Mouse (Mus musculus) gastrocnemius, postnatal 25 days (tissue): Measurements from ENCODE around the gene Lekr1. TPM values are rescaled to one million over a fixed set of nuclear protein-coding genes. Genes with fewer than 3 reads are reported as not detected.

Experiments
- DNase-seq: peaks from one replicate; pipeline ENCODE4 v3.0.0; 2022
- total RNA-seq, 2 experiments: library from RNA; stranded (reverse); gene quantifications; 1 replicate in 1 of 2; 2 replicates in 1 of 2; pipeline ENCODE4 v1.2.3; 2021

Gene Lekr1
- total RNA-seq, 2 experiments from 2014 or later: 0.64 to 0.80 TPM

GRCm38 (mm10) chr3:65656902-65657660 is 8.9 kb upstream of the Lekr1 start:
- DNase-seq: no peak

DNA sequence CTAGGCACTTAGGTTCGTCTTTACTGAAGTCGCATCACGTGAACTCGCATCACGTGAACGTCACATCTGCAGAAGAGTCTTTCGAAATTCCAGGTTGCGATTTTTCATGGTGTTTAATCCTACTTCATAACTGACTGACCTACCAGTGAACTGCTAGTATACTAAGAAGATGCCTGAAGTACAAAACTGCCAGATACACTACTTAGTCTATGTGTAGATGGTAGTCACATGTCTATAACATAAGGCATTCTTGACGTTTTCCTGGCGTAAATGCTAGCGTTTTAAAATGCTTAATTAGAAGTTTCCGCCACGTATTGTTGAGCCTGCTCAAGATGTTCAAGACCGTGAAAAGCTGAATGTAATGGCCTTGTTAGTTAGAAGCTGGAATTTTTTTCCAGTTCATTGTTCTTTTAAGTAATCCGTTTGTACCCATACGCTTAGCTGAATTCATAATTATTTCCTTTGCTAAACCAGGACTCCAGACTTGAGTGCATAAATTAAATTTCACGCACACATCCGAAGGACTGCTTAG is 7.9 kb upstream of the Lekr1 start:
- DNase-seq: no peak

DNA sequence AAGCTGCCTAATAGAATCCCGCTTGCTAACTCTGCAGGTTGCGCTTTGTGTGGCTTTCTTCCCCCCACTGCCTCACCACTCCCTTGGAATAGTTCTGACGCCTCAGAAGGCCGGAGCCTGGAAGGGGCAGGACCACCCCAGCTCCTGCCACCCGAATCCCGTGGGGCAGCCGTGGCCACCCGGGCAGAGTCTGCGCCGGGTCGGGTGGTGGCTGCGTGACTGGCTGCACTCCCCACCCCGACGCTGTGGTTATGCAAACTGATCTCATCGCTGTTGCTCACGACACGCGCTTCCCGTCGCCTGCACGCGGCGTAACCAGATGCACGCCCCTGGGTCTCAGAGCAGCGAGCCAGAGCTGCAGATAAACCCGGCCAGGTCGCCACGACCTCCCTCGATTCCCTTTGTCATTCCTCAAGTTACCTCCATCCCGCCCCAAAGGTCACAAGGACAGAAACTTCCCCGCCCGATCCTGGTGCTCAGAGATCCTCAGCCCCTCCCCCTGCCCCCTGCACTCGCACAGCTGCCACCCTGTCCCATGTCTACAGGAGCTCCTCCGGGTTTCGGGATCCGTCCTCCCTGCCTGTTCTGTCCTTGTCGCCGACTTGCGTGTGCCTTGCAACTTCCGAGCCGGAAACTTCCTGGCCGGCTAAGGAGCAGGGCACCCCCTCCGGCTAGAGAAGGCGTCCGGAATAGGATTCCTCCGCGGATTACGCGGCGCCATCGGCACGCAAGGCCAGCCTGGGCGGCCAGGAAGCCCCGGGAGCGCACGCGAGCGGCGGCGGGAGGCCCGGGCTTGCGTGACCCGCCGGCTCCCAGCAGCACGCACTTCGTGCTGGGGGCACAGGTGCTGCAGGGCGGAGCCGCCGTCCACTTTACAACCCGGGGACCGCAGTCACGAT is 7.1 kb upstream of the Lekr1 start:
- DNase-seq: peak; percentile 71

DNA sequence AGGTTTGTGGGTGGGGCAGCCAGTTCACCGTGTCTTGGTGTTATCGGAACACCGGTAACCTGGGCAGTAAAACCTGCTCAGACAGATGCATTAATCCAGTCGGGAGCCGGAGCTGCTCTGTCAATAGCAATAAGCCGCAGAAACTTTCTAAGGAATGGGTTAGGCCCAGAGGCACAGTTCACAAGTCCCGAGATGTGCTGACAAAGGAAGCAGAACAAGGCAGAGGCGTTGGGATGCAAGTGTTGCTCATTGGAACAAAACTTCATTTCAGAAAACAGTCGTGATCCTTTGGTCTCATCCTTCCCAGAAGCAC is 6.5 kb upstream of the Lekr1 start:
- DNase-seq: no peak

- DNase-seq: no peak
These were observed 5.7 kb upstream of the Lekr1 start for GRCm38 (mm10) chr3:65660336-65660735.

DNA sequence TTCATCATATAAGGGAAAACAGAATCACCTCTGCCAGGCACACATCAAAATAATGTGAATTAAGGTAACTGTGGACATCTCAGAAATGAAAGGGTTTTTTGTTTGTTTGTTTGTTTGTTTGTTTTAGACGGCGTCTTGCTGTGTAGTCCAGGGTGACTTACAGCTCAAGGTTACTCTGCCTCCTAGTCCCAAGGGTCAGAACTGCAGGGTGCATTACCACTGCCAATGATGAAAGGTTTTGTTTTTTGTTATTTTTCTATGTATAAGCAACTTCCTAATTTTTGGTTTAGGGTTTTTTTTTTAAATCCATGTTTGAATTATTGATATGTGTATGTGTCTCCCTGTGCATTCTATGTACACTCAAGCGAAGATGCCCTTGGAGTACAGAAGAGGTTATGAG is 4.3 kb upstream of the Lekr1 start:
- no peak for DNase-seq

DNA sequence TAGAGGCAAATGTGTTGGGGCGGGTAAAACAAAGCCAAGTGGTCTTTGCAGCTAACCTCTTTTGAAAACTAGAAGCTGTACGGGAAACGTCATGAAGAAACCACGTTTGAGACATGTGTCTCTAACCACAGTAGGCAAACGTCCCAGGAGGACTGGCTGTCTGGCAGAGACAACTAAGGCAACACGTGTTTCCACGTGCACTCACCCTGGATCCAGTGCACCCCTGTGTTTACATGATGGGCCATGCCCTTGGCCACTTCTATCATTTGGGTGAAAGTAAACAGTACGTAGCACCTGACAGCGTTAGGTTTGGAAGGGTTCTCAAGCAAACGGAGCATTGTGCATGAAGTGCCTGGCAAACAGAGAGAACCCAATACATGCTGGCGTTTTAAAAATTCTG is 2.9 kb upstream of the Lekr1 start:
- no peak for DNase-seq

DNA sequence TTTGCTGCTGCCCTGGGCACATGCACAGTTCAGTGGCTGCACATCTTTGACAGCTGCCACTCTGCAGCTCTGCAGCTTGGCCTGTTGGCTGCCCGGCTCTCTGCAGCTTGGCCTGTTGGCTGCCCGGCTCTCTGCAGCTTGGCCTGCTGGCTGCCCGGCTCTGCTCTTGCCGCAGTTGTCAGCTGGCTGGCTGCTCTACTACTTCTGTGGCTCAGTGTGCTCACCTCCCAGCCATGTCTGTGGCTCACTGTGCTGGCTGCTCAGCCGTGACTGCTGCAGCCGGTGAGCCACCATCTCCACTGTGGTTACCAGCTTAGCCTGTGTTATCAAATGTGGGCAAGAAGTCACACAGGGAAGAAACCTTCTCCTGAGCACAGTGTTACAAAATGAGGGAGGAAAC is 4.2 kb downstream of the Lekr1 start:
- no peak for DNase-seq

DNA sequence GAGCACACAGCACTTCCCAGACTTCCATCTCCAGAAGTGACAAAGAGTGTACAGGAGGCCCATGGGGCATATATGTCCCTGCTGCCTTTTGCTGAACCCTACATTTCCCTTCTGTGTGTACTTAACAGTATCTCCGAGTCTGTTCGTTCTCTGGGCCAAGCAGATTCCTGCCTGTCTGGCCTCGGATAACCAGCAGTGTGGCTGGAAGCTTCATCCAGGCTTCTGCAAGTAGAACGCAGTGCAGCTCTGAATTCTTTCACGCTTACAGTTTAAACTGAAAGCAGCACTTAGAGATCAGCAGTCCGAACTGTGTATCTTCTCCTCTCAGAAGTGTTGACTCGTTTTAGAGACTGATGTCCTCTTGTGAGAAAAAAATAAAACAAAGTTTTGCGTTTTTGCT is 7.7 kb downstream of the Lekr1 start:
- DNase-seq: no peak

DNA sequence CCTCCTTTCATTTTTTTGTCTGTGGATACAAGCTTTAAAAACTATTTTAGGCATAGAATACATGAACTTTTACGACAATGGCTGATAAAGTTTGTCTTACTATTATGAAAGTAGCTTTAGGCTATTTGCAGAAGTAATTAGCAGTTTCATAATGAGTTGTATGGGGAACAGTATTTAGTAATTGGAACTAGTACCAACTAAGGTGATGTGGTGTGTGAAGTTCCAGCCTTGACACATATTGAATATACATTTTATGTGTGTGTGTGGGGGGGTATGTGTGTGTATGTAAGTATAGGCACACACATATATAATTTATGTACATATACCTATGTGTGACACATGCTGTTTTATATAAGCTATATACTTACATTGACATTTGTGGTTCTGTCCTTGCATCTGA is 14.6 kb downstream of the Lekr1 start:
- DNase-seq: no peak

DNA sequence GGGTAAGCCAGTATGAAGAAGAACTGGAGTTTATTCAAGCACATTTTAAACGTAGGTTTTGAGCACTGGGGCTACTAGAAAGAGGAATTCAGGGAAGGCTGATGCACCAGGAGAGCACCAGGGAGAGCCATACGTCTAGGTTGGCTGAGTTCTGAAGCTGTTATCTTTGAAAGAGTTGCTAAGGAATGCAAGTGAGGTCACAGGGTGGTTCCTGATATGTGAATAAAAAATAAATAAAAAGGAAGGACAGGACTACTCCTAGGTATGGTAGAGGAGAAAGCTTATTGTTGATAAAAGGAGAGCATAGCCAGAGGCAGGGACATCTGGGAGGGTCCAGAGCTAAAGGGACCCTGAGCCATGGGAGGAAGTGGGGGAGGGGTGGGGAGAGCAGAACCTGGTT is 23.7 kb downstream of the Lekr1 start:
- no peak for DNase-seq

GRCm38 (mm10) chr3:65690850-65691249 is 24.8 kb downstream of the Lekr1 start:
- DNase-seq: no peak

DNA sequence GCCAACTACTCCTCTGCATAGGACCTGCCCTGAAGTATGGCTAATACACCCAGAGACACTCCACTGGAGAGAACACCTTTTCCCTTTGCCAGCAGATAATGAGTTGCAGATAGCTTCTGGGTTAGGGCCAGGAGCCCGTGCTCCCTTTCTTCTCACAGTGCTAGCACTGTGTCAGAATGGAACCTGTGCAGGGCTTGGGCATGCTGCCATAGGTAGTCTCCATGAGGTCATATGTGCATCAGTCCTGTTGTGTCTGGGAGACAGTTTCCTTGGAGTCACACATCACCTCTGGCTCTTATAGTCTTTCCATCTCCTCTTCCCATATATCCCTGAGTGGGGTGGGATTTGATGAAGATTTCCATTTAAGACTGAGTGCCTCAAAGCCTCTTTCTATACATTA is 33.7 kb downstream of the Lekr1 start:
- DNase-seq: no peak

DNA sequence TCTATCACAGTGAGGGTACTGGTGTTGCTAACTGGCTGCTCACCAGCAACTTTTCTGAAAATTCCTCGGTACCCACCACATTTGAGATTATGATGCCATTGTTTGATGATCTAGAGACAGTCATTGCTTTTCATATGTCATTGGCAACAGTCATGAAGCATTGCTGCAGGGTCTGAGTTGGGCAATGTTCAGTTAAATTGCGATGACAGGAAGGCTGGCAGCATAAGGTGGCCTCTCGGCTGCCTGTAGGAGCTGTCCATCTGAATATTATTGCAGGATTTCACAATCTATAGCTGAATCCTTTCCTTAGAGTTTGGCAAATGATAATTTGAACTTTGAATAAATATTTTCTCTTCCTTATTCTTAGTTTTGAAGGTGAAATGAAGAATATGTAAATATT is 48.3 kb downstream of the Lekr1 start:
- DNase-seq: no peak

- no peak for DNase-seq
These were observed 51.4 kb downstream of the Lekr1 start for GRCm38 (mm10) chr3:65717406-65717805.

DNA sequence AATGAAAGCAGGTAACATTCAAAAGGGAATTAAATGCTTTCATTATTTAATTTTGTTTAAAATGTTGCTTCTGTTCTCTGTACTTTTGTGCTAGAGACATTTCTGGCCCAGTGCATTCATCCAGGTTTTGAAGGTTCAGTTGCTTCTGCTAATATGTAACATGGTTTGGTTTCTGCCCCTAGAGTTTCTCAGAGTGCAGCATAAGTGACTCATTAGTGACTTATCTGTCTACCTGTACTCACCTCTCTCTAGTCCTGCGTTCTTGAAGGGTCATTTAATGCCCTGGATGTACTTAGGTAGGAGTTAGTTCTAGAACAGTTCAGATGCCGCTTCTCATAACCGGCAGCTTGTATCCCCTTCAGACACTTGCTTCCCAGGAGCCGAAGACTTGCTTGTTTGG is 56.9 kb downstream of the Lekr1 start:
- DNase-seq: no peak

GRCm38 (mm10) chr3:65723664-65724063 is 57.6 kb downstream of the Lekr1 start:
- DNase-seq: no peak

- DNase-seq: no peak
These were observed 71.8 kb downstream of the Lekr1 start for GRCm38 (mm10) chr3:65737816-65738215.

DNA sequence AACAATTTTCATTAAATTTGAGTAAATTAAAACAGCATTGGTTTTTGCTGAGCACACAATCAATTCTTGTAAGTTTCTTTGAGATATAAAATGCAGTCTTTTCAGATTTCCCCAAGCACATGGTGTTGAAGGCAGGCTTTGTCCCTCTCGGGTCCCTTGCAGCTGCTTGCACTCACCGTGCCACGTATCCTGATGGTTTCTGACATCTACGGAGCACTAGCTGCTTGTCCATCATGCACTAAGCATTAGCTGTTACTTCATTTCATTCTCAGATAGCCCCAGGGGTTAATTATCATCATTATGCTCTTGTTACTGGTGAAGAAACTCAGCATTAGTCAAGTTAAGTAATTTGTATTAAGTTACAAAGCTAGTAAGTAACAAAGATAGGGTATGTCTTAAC is 78.9 kb downstream of the Lekr1 start:
- DNase-seq: no peak

DNA sequence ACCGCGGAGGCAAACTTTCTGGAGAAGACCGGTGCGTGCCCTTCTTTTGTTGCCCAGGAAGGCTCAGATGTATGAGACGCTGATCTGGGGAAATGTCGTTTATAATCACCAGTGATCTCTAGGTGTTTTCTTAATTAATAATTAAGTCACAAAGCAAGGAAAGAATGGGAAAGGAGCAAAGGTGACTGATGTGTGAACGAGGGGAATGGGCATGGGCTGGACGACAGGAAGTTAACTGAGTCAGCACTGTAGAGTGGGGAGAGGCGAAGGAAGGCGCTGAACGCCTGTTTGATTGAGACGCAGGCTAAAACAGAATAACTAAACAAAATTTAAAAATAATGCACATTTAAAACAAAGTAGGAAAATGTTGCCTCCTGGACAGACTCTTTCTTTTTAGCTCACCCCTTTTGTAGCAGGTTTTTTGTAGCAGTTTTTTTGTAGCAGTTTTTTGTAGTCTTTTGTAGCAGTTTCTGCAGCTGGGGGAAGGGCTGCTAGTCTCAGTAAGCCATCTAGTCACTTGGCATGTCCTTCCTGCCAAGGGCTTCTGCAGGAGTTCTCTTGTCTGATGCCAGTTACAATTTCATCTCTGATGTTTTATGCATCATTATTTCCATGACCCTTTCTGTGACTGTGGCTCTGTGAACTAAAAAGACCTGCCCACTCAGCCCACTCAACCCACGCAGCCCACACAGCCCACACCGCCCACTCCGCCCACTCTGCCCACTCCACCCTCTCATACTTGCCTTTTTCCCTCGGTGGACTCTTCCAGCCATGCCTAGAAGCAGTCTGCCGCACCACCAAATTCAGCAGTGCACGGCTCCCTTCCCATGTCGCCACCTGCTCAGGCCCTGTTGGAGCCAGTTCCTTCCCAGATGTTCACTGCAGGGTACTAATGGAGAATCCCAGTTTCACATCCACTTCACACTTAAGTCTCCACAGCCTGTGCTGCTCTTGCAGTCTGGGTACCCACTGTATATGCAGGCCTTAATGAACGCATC is 98.8 kb downstream of the Lekr1 start:
- no peak for DNase-seq

DNA sequence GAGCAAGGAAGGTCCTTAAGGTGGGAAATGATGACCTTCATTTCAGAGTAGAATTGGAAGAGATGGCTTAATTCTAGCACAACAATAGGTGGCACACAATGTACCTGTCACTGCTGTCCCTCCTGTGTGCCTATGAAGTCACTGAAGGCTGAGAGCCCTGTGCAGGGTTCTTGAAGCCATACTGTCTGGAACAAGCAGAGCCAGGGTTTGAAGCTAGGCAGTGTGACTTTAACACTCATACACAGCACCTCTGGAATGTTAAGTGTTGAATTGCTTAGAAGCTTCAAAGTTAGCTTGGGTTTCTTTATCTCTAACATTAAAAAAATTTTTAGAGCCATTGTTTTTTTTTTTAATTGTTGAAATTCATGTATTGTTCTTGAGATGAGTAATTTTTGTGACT is 100.4 kb downstream of the Lekr1 start:
- no peak for DNase-seq

- no peak for DNase-seq
These were observed 101.3 kb downstream of the Lekr1 start for GRCm38 (mm10) chr3:65767202-65767862.
